Mouse (Mus musculus): ENCODE measurements around the gene Hrasls5.

The Hrasls5 gene

GRCm38 (mm10) chr19:7606801-7607689, 5.3 kb upstream of the Hrasls5 start, which contains the start of gene Lgals12:
TSS of gene Lgals12 (minus strand) at chr19:7607193.
- no peak for DNase-seq (ENCODE audit: low spot score)

- no peak for DNase-seq (ENCODE audit: low spot score)
Observed at GRCm38 (mm10) chr19:7607690-7608201, 4.6 kb upstream of the Hrasls5 start.

- no peak for DNase-seq (ENCODE audit: low spot score)
Observed at GRCm38 (mm10) chr19:7613151-7613550, 810 bp downstream of the Hrasls5 start.

- no peak for DNase-seq (ENCODE audit: low spot score)
Observed at GRCm38 (mm10) chr19:7616231-7616930, 4.0 kb downstream of the Hrasls5 start.

GRCm38 (mm10) chr19:7617085-7617484, 4.7 kb downstream of the Hrasls5 start:
- no peak for DNase-seq (ENCODE audit: low spot score)

- peak; percentile 70 for DNase-seq (ENCODE audit: low spot score)
Observed at GRCm38 (mm10) chr19:7617696-7618095, 5.4 kb downstream of the Hrasls5 start.

GRCm38 (mm10) chr19:7633021-7633420, 20.7 kb downstream of the Hrasls5 start:
- no peak for DNase-seq (ENCODE audit: low spot score)

GRCm38 (mm10) chr19:7633786-7634185, 21.4 kb downstream of the Hrasls5 start:
- DNase-seq (ENCODE audit: low spot score), result no peak

- no peak for DNase-seq (ENCODE audit: low spot score)
Observed at GRCm38 (mm10) chr19:7648913-7649666, 36.7 kb downstream of the Hrasls5 start.

- DNase-seq (ENCODE audit: low spot score), result no peak
Observed at GRCm38 (mm10) chr19:7672033-7672432, 59.7 kb downstream of the Hrasls5 start.

GRCm38 (mm10) chr19:7687988-7688387, 75.6 kb downstream of the Hrasls5 start:
- no peak for DNase-seq (ENCODE audit: low spot score)
